Mouse (Mus musculus) left cerebral cortex, postnatal 36 days (tissue): ENCODE data around the gene Nipa1. TPM values are rescaled to one million over a fixed set of nuclear protein-coding genes. Genes with fewer than 3 reads are reported as not detected.

Experiments used
- DNase-seq, 2 experiments: peaks; one replicate each; pipeline ENCODE4 v3.0.0; 2021 to 2022; ENCODE audit warnings: low spot score in 2 of 2, mixed read lengths in 1 of 2
- intact Hi-C: fragments of 180-260 bp; cut with DNase I; formaldehyde crosslinking; loops from one replicate; pipeline ENCODE4 v1.15.1; 2025
- total RNA-seq, 2 experiments: library from RNA; stranded (reverse); gene quantifications; 2 replicates each; pipeline ENCODE4 v1.2.3; 2021

The Nipa1 gene
- total RNA-seq, 2 experiments from 2014 or later, result 62.1 to 71.4 TPM

GRCm38 (mm10) chr7:55959801-55960200, 60.0 kb downstream of the Nipa1 start:
- intact Hi-C loops, result no loop called here
- no peak for DNase-seq

- intact Hi-C loops, result no loop called here
- no peak for DNase-seq
These were observed 61.8 kb downstream of the Nipa1 start for GRCm38 (mm10) chr7:55957916-55958315.

- DNase-seq, result no peak
- intact Hi-C loops, result no loop called here
These were observed 62.6 kb downstream of the Nipa1 start for GRCm38 (mm10) chr7:55957178-55957577.

- no peak for DNase-seq
- intact Hi-C loops, result no loop called here
These were observed 63.7 kb downstream of the Nipa1 start for GRCm38 (mm10) chr7:55956054-55956453.

DNA sequence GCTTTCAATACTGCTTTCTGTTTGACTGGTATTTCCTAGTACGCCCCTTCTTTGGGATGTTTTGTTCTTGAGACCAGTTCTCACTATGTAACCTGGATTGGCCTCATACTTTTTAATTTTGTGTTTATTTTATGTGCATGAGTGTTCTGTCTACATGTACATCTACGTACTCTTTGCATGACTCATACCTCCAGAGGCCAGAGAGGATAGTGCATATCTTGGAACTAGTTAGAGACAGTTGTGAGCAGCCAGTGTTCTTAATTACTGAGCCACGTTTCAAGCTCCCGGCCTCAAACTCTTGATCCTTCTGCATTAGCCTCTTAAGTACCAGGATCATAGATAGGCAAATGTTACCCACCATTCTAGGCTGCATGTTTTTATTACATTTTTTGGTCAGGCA, 81.4 kb downstream of the Nipa1 start:
- no peak for DNase-seq
- intact Hi-C loops, result no loop called here

DNA sequence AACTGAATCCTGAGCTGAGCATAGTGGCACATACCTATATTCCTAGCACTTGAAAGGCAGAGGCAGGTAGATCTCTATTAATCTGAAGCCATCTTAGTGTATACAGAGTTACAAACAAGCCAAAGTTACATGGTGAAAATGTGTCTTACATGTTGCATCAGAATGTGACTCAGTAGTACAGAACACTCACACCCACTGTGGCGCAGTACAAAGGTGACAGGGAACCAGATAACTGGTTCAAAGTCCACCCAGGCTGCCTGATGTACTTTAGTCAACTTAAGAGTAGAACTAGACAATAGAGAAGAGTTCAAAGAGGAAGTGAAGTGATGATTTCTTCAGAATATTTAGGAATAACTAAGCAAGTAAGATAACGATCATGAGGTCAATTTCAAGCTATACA, 84.7 kb downstream of the Nipa1 start:
- intact Hi-C loops, result no loop called here

GRCm38 (mm10) chr7:55928649-55929048, 91.1 kb downstream of the Nipa1 start:
- intact Hi-C loops, result no loop called here

More for the DNA sequence above, 84.7 kb downstream of the Nipa1 start:
- no peak for DNase-seq

More at GRCm38 (mm10) chr7:55928649-55929048, 91.1 kb downstream of the Nipa1 start:
- DNase-seq, result no peak

Other genes starting within 250 kb of the Nipa1 start
- gene Tubgcp5, start 225.8 kb downstream of the Nipa1 start, total RNA-seq, result 10 to 100 TPM; 30.9 to 35.5 TPM
- gene Cyfip1, start 178.2 kb downstream of the Nipa1 start, total RNA-seq, result 10 to 100 TPM; 65.5 to 73.2 TPM
- gene Nipa2, start 57.5 kb downstream of the Nipa1 start, total RNA-seq, result 10 to 100 TPM; 51.0 to 59.2 TPM
- gene Herc2, start 30.2 kb upstream of the Nipa1 start, total RNA-seq, result 100 to 1,000 TPM; 134 to 143 TPM
- under 1 TPM; 0.30 to 0.32 TPM for gene Oca2, start 219.8 kb upstream of the Nipa1 start, total RNA-seq